Mouse (Mus musculus) B cell, adult (primary cell): ENCODE results near the gene Defb38. TPM values are rescaled to one million over a fixed set of nuclear protein-coding genes. Genes with fewer than 3 reads are reported as not detected.

ENCODE experiments used
- total RNA-seq: library from RNA; stranded (reverse); gene quantifications from 4 replicates; pipeline ENCODE4 v1.2.4, GENCODE M21; 2023; ENCODE audit not compliant: inconsistent age

Defb38 gene
- not detected in 4 replicates for total RNA-seq

DNA sequence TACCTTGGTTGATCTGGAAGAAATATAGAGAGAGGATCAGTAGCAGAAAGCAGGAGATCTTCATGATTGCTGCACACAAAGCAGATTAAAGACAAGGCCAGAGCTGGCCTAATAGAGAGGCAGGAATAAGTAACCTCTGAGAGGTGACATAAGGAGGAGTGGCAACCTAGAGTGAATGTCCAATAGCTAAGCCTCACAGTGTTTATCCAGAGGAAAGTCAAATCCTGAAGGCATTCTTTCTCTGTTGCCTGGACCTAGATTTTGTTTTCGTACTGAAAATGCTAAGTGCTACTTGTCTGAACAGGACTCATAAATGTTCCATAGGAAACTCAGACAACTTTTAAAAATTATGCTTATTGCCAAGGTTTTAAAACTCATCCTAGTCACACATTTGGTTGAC is at the start of gene Defb38:
Defb38 (minus strand) TSS at position 101 of the 400 bp plus-strand sequence.

GRCm38 (mm10) chr8:19064710-19065109 is 38.3 kb upstream of the Defb38 start, which contains the start of gene Defb39:
TSS of gene Defb39 (minus strand) at chr8:19064810.

Other genes with a start within 250 kb of the Defb38 start
- gene Defb40, start 48.3 kb downstream of the Defb38 start, total RNA-seq = not detected in 4 replicates
- gene Defb37, start 35.5 kb downstream of the Defb38 start, total RNA-seq = not detected in 4 replicates
- gene Defb39, start 38.2 kb upstream of the Defb38 start, total RNA-seq = not detected in 4 replicates
- gene Defb12, start 88.3 kb upstream of the Defb38 start, total RNA-seq = not detected in 4 replicates
- gene Defb34, start 97.2 kb upstream of the Defb38 start, total RNA-seq = not detected in 4 replicates
- gene Gm45826, start 114.2 kb upstream of the Defb38 start, total RNA-seq = not detected in 4 replicates
- not detected in 4 replicates for gene Defb14, start 167.8 kb upstream of the Defb38 start, total RNA-seq
- not detected in 4 replicates for gene Defb4, start 172.1 kb upstream of the Defb38 start, total RNA-seq
- not detected in 4 replicates for gene Defb6, start 198.9 kb upstream of the Defb38 start, total RNA-seq
- gene Defb46, start 213.3 kb upstream of the Defb38 start, total RNA-seq = not detected in 4 replicates
- gene Defb5, start 221.0 kb upstream of the Defb38 start, total RNA-seq = not detected in 4 replicates